Mouse (Mus musculus): ENCODE data around the gene Batf. TPM values are rescaled to one million over a fixed set of nuclear protein-coding genes. Genes with fewer than 3 reads are reported as not detected.

Gene Batf
- polyA plus RNA-seq, 1 experiment from 2014 or later, result 2.6 TPM

GRCm38 (mm10) chr12:85725306-85725705 lies 38.8 kb downstream of the Batf start:
- no peak overlapping the region for H3K9ac ChIP-seq (replicated peaks; ENCODE audit: low read depth, low read length)
- no peak for ATAC-seq (ENCODE audit: insufficient number of reproducible peaks, insufficient read depth, low FRiP score, low read depth)
- H3K9me3 ChIP-seq (ENCODE audit: control insufficient read depth, low read depth, low read length), result no peaks in the 10 kb centered on the region
- no peaks in the 10 kb centered on the region for H3K27me3 ChIP-seq (ENCODE audit: control insufficient read depth, insufficient read depth, low read length)
- no peak overlapping the region for H3K4me3 ChIP-seq (ENCODE audit: low read depth, low read length)
- H3K36me3 ChIP-seq (ENCODE audit: control insufficient read depth, insufficient read depth, low read length), result no peaks in the 10 kb centered on the region
- WGBS, result 78% methylated on average over 4 of the region's 4 CpGs
- no peak overlapping the region for H3K27ac ChIP-seq (ENCODE audit: low read length)
- H3K4me2 ChIP-seq (replicated peaks; ENCODE audit: low read depth, low read length), result no peak overlapping the region
- H3K4me1 ChIP-seq (ENCODE audit: control insufficient read depth, insufficient read depth, low read length), result no peaks in the 10 kb centered on the region

- WGBS, result 53% methylated on average over 6 of the region's 6 CpGs
- no peak for ATAC-seq (ENCODE audit: insufficient number of reproducible peaks, insufficient read depth, low FRiP score, low read depth)
These were observed 40.4 kb downstream of the Batf start for GRCm38 (mm10) chr12:85726729-85727397.

GRCm38 (mm10) chr12:85728181-85728580 lies 41.7 kb downstream of the Batf start:
- 67% methylated on average over 7 of the region's 7 CpGs for WGBS
- no peaks in the 10 kb centered on the region for H3K36me3 ChIP-seq (ENCODE audit: control insufficient read depth, insufficient read depth, low read length)

More at GRCm38 (mm10) chr12:85726729-85727397, 40.4 kb downstream of the Batf start:
- Histone ChIP-seq H3K9me3 (ENCODE audit: control insufficient read depth, low read depth, low read length) (no peaks in the 10 kb centered on the region), H3K27me3 (ENCODE audit: control insufficient read depth, insufficient read depth, low read length) (no peaks in the 10 kb centered on the region), H3K36me3 (ENCODE audit: control insufficient read depth, insufficient read depth, low read length) (no peaks in the 10 kb centered on the region), H3K9ac (replicated peaks; ENCODE audit: low read depth, low read length) (no peak overlapping the region), H3K27ac (ENCODE audit: low read length) (no peak overlapping the region), H3K4me3 (ENCODE audit: low read depth, low read length) (no peak overlapping the region), H3K4me2 (replicated peaks; ENCODE audit: low read depth, low read length) (no peak overlapping the region), H3K4me1 (ENCODE audit: control insufficient read depth, insufficient read depth, low read length) (no peaks in the 10 kb centered on the region)

GRCm38 (mm10) chr12:85729022-85729944 lies 42.8 kb downstream of the Batf start:
- Histone ChIP-seq H3K4me2 (replicated peaks; ENCODE audit: low read depth, low read length) (no peak overlapping the region), H3K9me3 (ENCODE audit: control insufficient read depth, low read depth, low read length) (no peaks in the 10 kb centered on the region), H3K4me1 (ENCODE audit: control insufficient read depth, insufficient read depth, low read length) (no peaks in the 10 kb centered on the region), H3K4me3 (ENCODE audit: low read depth, low read length) (no peak overlapping the region), H3K36me3 (ENCODE audit: control insufficient read depth, insufficient read depth, low read length) (no peaks in the 10 kb centered on the region), H3K27me3 (ENCODE audit: control insufficient read depth, insufficient read depth, low read length) (no peaks in the 10 kb centered on the region), H3K9ac (replicated peaks; ENCODE audit: low read depth, low read length) (no peak overlapping the region), H3K27ac (ENCODE audit: low read length) (no peak overlapping the region)
- WGBS, result 36% methylated on average over 17 of the region's 17 CpGs
- no peak for ATAC-seq (ENCODE audit: insufficient number of reproducible peaks, insufficient read depth, low FRiP score, low read depth)

More at GRCm38 (mm10) chr12:85728181-85728580, 41.7 kb downstream of the Batf start:
- H3K9me3 ChIP-seq (ENCODE audit: control insufficient read depth, low read depth, low read length), result no peaks in the 10 kb centered on the region
- H3K4me2 ChIP-seq (replicated peaks; ENCODE audit: low read depth, low read length), result no peak overlapping the region
- ATAC-seq (ENCODE audit: insufficient number of reproducible peaks, insufficient read depth, low FRiP score, low read depth), result no peak
- H3K27me3 ChIP-seq (ENCODE audit: control insufficient read depth, insufficient read depth, low read length), result no peaks in the 10 kb centered on the region
- no peak overlapping the region for H3K9ac ChIP-seq (replicated peaks; ENCODE audit: low read depth, low read length)
- H3K4me3 ChIP-seq (ENCODE audit: low read depth, low read length), result no peak overlapping the region
- H3K4me1 ChIP-seq (ENCODE audit: control insufficient read depth, insufficient read depth, low read length), result no peaks in the 10 kb centered on the region
- no peak overlapping the region for H3K27ac ChIP-seq (ENCODE audit: low read length)

GRCm38 (mm10) chr12:85729945-85730290 lies 43.4 kb downstream of the Batf start:
- 61% methylated on average over 6 of the region's 6 CpGs for WGBS
- H3K27me3 ChIP-seq (ENCODE audit: control insufficient read depth, insufficient read depth, low read length), result no peaks in the 10 kb centered on the region
- no peak overlapping the region for H3K4me3 ChIP-seq (ENCODE audit: low read depth, low read length)
- H3K4me1 ChIP-seq (ENCODE audit: control insufficient read depth, insufficient read depth, low read length), result no peaks in the 10 kb centered on the region
- H3K36me3 ChIP-seq (ENCODE audit: control insufficient read depth, insufficient read depth, low read length), result no peaks in the 10 kb centered on the region
- no peak overlapping the region for H3K27ac ChIP-seq (ENCODE audit: low read length)
- no peaks in the 10 kb centered on the region for H3K9me3 ChIP-seq (ENCODE audit: control insufficient read depth, low read depth, low read length)
- no peak for ATAC-seq (ENCODE audit: insufficient number of reproducible peaks, insufficient read depth, low FRiP score, low read depth)
- no peak overlapping the region for H3K4me2 ChIP-seq (replicated peaks; ENCODE audit: low read depth, low read length)
- H3K9ac ChIP-seq (replicated peaks; ENCODE audit: low read depth, low read length), result no peak overlapping the region

GRCm38 (mm10) chr12:85736203-85736602 lies 49.7 kb downstream of the Batf start:
- Histone ChIP-seq H3K4me2 (replicated peaks; ENCODE audit: low read depth, low read length) (no peak overlapping the region), H3K9ac (replicated peaks; ENCODE audit: low read depth, low read length) (no peak overlapping the region), H3K4me3 (ENCODE audit: low read depth, low read length) (no peak overlapping the region), H3K27ac (ENCODE audit: low read length) (no peak overlapping the region), H3K36me3 (ENCODE audit: control insufficient read depth, insufficient read depth, low read length) (no peaks in the 10 kb centered on the region), H3K9me3 (ENCODE audit: control insufficient read depth, low read depth, low read length) (no peaks in the 10 kb centered on the region), H3K27me3 (ENCODE audit: control insufficient read depth, insufficient read depth, low read length) (no peaks in the 10 kb centered on the region), H3K4me1 (ENCODE audit: control insufficient read depth, insufficient read depth, low read length) (no peaks in the 10 kb centered on the region)
- WGBS, result 72% methylated on average over 2 of the region's 2 CpGs
- ATAC-seq (ENCODE audit: insufficient number of reproducible peaks, insufficient read depth, low FRiP score, low read depth), result no peak

GRCm38 (mm10) chr12:85736960-85737359 lies 50.5 kb downstream of the Batf start:
- H3K27me3 ChIP-seq (ENCODE audit: control insufficient read depth, insufficient read depth, low read length), result no peaks in the 10 kb centered on the region
- H3K4me2 ChIP-seq (replicated peaks; ENCODE audit: low read depth, low read length), result no peak overlapping the region
- no peaks in the 10 kb centered on the region for H3K36me3 ChIP-seq (ENCODE audit: control insufficient read depth, insufficient read depth, low read length)
- no peak overlapping the region for H3K27ac ChIP-seq (ENCODE audit: low read length)
- no peak overlapping the region for H3K4me3 ChIP-seq (ENCODE audit: low read depth, low read length)
- no peaks in the 10 kb centered on the region for H3K4me1 ChIP-seq (ENCODE audit: control insufficient read depth, insufficient read depth, low read length)
- H3K9ac ChIP-seq (replicated peaks; ENCODE audit: low read depth, low read length), result no peak overlapping the region
- ATAC-seq (ENCODE audit: insufficient number of reproducible peaks, insufficient read depth, low FRiP score, low read depth), result no peak
- H3K9me3 ChIP-seq (ENCODE audit: control insufficient read depth, low read depth, low read length), result no peaks in the 10 kb centered on the region
- 87% methylated on average over 3 of the region's 3 CpGs for WGBS

- Histone ChIP-seq H3K4me2 (replicated peaks; ENCODE audit: low read depth, low read length) (peak within 1 kb of the TSS; percentile 90), H3K27ac (ENCODE audit: low read length) (no peak within 1 kb of the TSS), H3K9me3 (ENCODE audit: control insufficient read depth, low read depth, low read length) (no peaks in the 10 kb centered on the region), H3K9ac (replicated peaks; ENCODE audit: low read depth, low read length) (peak within 1 kb of the TSS; percentile 38; the same call in 1 of the 2 replicates), H3K4me3 (ENCODE audit: low read depth, low read length) (peak within 1 kb of the TSS; percentile 32), H3K27me3 (ENCODE audit: control insufficient read depth, insufficient read depth, low read length) (no peaks in the 10 kb centered on the region), H3K36me3 (ENCODE audit: control insufficient read depth, insufficient read depth, low read length) (no peaks in the 10 kb centered on the region), H3K4me1 (ENCODE audit: control insufficient read depth, insufficient read depth, low read length) (peaks cover 3% of the 10 kb centered on the region; the same call in 1 of the 2 replicates)
- peak; percentile 87 for ATAC-seq (ENCODE audit: insufficient number of reproducible peaks, insufficient read depth, low FRiP score, low read depth)
- WGBS, result 1% methylated on average over 51 of the region's 51 CpGs
These were observed 59.6 kb downstream of the Batf start, which contains the start of gene Flvcr2 for GRCm38 (mm10) chr12:85745827-85746695. Gene Flvcr2 (plus strand): TSS chr12:85746539.

All from stomach, embryonic 14.5 days (tissue).